Mouse (Mus musculus): ENCODE data around the gene Pcare. TPM values are rescaled to one million over a fixed set of nuclear protein-coding genes. Genes with fewer than 3 reads are reported as not detected.

The Pcare gene
- not detected for polyA plus RNA-seq (2014; fragmentation: Illumina TruSeq; extraction: RNeasy Lipid Tissue Mini Kit (QIAGEN cat#74804); ENCODE audit: insufficient read depth, low read depth, low replicate concordance)

DNA sequence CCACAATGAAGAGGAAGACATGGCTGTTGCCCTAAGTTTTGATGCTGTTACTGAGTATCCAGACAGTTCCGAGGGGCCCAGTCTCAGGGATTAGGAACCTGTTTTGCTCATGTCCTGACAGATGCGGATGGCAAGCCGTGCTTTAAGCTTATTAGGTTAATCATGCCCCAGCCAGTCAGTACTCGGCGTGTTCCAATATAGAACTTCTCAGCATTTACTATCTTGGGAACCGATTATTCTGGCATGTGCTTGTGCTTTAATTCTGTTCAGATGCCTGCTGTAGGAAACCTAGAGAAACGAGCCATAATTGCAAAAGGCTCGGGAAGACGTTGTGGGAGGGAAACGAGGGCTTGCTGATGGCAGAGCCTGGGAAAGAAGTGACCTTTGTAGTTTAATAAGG lies at the start of gene Pcare:
TSS of gene Pcare (minus strand) at position 64 of the 400 bp plus-strand sequence.

DNA sequence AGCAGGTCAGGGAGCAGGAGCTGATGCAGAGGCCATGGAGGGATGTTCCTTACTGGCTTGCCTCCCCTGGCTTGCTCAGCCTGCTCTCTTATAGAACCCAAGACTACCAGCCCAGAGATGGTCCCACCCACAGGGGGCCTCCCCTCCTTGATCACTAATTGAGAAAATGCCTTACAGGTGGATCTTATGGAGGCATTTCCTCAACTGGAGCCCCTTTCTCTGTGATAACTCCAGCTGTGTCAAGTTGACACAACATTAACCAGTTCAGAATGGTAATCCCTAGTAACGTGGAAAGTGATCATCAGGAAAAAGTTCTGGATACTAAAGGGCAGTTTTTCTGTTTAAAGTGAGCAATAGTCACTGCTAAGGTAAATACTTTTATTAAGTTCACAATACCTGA lies 15.5 kb upstream of the Pcare start, which contains the start of gene Clip4:
TSS of gene Clip4 (plus strand) at position 301 of the 400 bp plus-strand sequence.

Other genes starting within 250 kb of the Pcare start
- 1.00 TPM for gene Ndc80, start 226.0 kb downstream of the Pcare start, polyA plus RNA-seq (2014; fragmentation: Illumina TruSeq; extraction: RNeasy Lipid Tissue Mini Kit (QIAGEN cat#74804); ENCODE audit: insufficient read depth, low read depth, low replicate concordance)
- 0.29 TPM for gene Spdya, start 200.8 kb downstream of the Pcare start, polyA plus RNA-seq (2014; fragmentation: Illumina TruSeq; extraction: RNeasy Lipid Tissue Mini Kit (QIAGEN cat#74804); ENCODE audit: insufficient read depth, low read depth, low replicate concordance)
- 15.7 TPM for gene Wdr43, start 137.0 kb downstream of the Pcare start, polyA plus RNA-seq (2014; fragmentation: Illumina TruSeq; extraction: RNeasy Lipid Tissue Mini Kit (QIAGEN cat#74804); ENCODE audit: insufficient read depth, low read depth, low replicate concordance)
- 9.2 TPM for gene Togaram2, start 79.6 kb downstream of the Pcare start, polyA plus RNA-seq (2014; fragmentation: Illumina TruSeq; extraction: RNeasy Lipid Tissue Mini Kit (QIAGEN cat#74804); ENCODE audit: insufficient read depth, low read depth, low replicate concordance)
- gene Clip4, start 15.6 kb upstream of the Pcare start, polyA plus RNA-seq (2014; fragmentation: Illumina TruSeq; extraction: RNeasy Lipid Tissue Mini Kit (QIAGEN cat#74804); ENCODE audit: insufficient read depth, low read depth, low replicate concordance): 16.9 TPM

All from lung, adult 10 weeks (tissue).